Mouse (Mus musculus): ENCODE measurements around the gene E130114P18Rik.

E130114P18Rik gene

DNA sequence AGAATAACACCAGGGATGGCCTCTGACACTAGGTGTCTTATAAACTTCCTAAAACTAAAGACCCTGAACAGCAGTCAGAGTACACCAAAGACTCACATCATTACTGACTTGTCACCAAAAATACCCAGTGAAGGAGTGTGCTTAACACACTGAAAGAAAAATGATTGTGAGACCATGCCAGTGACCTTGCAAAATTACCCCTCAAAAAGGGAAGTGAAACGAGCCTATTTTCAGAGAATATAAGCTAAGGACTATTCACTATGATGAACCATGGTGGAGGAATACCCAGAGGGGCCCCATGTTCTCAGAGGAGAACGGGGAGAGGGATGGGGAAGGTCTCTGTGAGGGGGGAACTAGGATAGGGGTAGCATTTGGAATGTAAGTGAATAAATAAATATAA lies 245.8 kb downstream of the E130114P18Rik start:
- no peak for DNase-seq (ENCODE audit: low read depth)

DNA sequence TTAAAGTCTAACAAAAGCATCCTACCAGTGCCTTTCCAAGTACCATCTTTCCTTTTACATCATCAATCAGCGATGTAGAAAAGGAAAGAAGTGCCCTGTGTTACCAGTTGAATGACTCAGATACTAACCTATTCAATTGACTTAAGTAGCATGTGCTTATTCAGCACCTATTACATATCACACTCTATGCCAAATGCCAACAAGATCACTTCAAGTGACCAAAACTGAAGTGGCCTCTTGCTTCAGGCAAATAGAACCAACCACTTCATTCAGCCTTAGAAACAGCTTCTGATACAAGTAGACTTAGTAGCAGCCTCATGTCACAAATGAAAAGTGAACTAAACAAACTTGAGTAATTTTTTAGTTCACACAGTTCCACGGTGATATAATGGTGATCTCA lies 249.4 kb downstream of the E130114P18Rik start:
- DNase-seq (ENCODE audit: low read depth): no peak
